Mouse (Mus musculus) limb, embryonic 14.5 days (tissue): ENCODE measurements around the gene Arid3b. TPM values are rescaled to one million over a fixed set of nuclear protein-coding genes. Genes with fewer than 3 reads are reported as not detected.

ENCODE experiments used
- ATAC-seq: fragments of 200-750 bp; cut with Nextera tagmentation; 2 replicates; pipeline ENCODE4 v1.8.0; 2017; ENCODE audit warnings: low read depth, moderate number of reproducible peaks, moderate TSS enrichment; ENCODE audit not compliant: low FRiP score
- DNase-seq: peaks from one replicate; pipeline ENCODE4 v3.0.0-alpha.2; 2015; ENCODE audit warnings: low spot score
- H3K27ac ChIP-seq: fragments of 300-500 bp; sonication (generic); replicated peaks from 2 replicates; pipeline ENCODE4 v1.5.1; 2014; ENCODE audit warnings: low read depth, mild to moderate bottlenecking, low read length, moderate library complexity, mixed read lengths
- H3K27me3 ChIP-seq: fragments of 300-500 bp; sonication (generic); 2 replicates; pipeline ENCODE4 v1.6.1; 2014; ENCODE audit warnings: low read length, mixed read lengths; ENCODE audit not compliant: control insufficient read depth, insufficient read depth
- H3K36me3 ChIP-seq: fragments of 300-500 bp; sonication (generic); 2 replicates; pipeline ENCODE4 v1.6.1; 2014; ENCODE audit warnings: mild to moderate bottlenecking, low read length, moderate library complexity, mixed read lengths; ENCODE audit not compliant: control insufficient read depth, insufficient read depth
- H3K4me1 ChIP-seq: fragments of 300-500 bp; sonication (generic); 2 replicates; pipeline ENCODE4 v1.6.1; 2014; ENCODE audit warnings: antibody characterized with exemption, low read length, mixed read lengths; ENCODE audit not compliant: control insufficient read depth, insufficient read depth
- H3K4me2 ChIP-seq: fragments of 300-500 bp; sonication (generic); replicated peaks from 2 replicates; pipeline ENCODE4 v1.6.1; 2014; ENCODE audit warnings: low read depth, mild to moderate bottlenecking, low read length, moderate library complexity; ENCODE audit not compliant: severe bottlenecking
- H3K4me3 ChIP-seq: fragments of 300-500 bp; sonication (generic); replicated peaks from 2 replicates; pipeline ENCODE4 v1.5.1; 2014; ENCODE audit warnings: low read length
- H3K9ac ChIP-seq: fragments of 300-500 bp; sonication (generic); 2 replicates; pipeline ENCODE4 v1.6.1; 2014; ENCODE audit warnings: mild to moderate bottlenecking, low read depth, low read length, moderate library complexity; ENCODE audit not compliant: severe bottlenecking
- H3K9me3 ChIP-seq: fragments of 300-500 bp; sonication (generic); 2 replicates; pipeline ENCODE4 v1.6.1; 2016; ENCODE audit warnings: low read length; ENCODE audit not compliant: control insufficient read depth
- POLR2A ChIP-seq: fragments of 200-500 bp; IDR thresholded peaks from 2 replicates; pipeline ENCODE4 v1.8.0; 2012; ENCODE audit warnings: inconsistent platforms, mild to moderate bottlenecking, moderate library complexity, borderline replicate concordance; ENCODE audit not compliant: insufficient read depth, insufficient read length; ENCODE audit errors: extremely low read depth
- WGBS: fragments of 180-500 bp; shearing (Covaris S2); extraction: QIAGEN DNeasy Blood & Tissue Kit; methylation state at CpG from one replicate; pipeline ENCODE4 v1.1.7; 2014; 5-methylcytosine and 5-hydroxymethylcytosine counted together
- polyA plus RNA-seq, 2 experiments: library from polyadenylated mRNA; depleted of rRNA in 1 of 2; stranded (reverse) in 1 of 2; unstranded in 1 of 2; fragments of >200 nt; fragmentation: Nextera tagmentation in 1 of 2; extraction: Ambion mirVana in 1 of 2; gene quantifications; 2 replicates each; pipeline versions ENCODE4 v1.2.1 to v1.2.3; 2012 to 2014

The Arid3b gene
- polyA plus RNA-seq, 2 experiments = 2.9 to 6.6 TPM

- Histone ChIP-seq H3K4me1 (peaks cover 26% of the 10 kb centered on the region), H3K9me3 (no peaks in the 10 kb centered on the region), H3K9ac (no peak overlapping the region), H3K27ac (no peak overlapping the region), H3K36me3 (peaks cover 3% of the 10 kb centered on the region; the same call in 1 of the 2 replicates), H3K27me3 (no peaks in the 10 kb centered on the region), H3K4me3 (no peak overlapping the region), H3K4me2 (no peak overlapping the region)
- DNase-seq (no peak), ATAC-seq (no peak)
- WGBS = 30% methylated on average over 6 of the region's 6 CpGs
- no peak for TF ChIP-seq POLR2A
Observed at GRCm38 (mm10) chr9:57829812-57830557, 6.6 kb downstream of the Arid3b start.

GRCm38 (mm10) chr9:57823397-57823796 is 13.2 kb downstream of the Arid3b start:
- H3K27ac ChIP-seq = no peak overlapping the region
- no peak overlapping the region for H3K4me2 ChIP-seq
- DNase-seq (no peak), ATAC-seq (no peak)
- H3K4me1 ChIP-seq = peaks cover 3% of the 10 kb centered on the region
- TF ChIP-seq POLR2A = no peak
- H3K36me3 ChIP-seq = no peaks in the 10 kb centered on the region
- 81% methylated on average over 1 of the region's 1 CpGs for WGBS
- no peaks in the 10 kb centered on the region for H3K27me3 ChIP-seq
- H3K4me3 ChIP-seq = no peak overlapping the region
- no peak overlapping the region for H3K9ac ChIP-seq
- no peaks in the 10 kb centered on the region for H3K9me3 ChIP-seq

- WGBS = 74% methylated on average over 13 of the region's 13 CpGs
- DNase-seq (no peak), ATAC-seq (no peak)
- Histone ChIP-seq H3K9me3 (no peaks in the 10 kb centered on the region), H3K4me1 (peaks cover 5% of the 10 kb centered on the region), H3K27ac (no peak overlapping the region), H3K9ac (no peak overlapping the region), H3K36me3 (no peaks in the 10 kb centered on the region), H3K4me3 (no peak overlapping the region), H3K4me2 (no peak overlapping the region), H3K27me3 (no peaks in the 10 kb centered on the region)
- TF ChIP-seq POLR2A = no peak
Observed at GRCm38 (mm10) chr9:57822812-57823211, 13.8 kb downstream of the Arid3b start.

GRCm38 (mm10) chr9:57820186-57821080 is 16.2 kb downstream of the Arid3b start:
- no peaks in the 10 kb centered on the region for H3K36me3 ChIP-seq
- no peak overlapping the region for H3K9ac ChIP-seq
- 37% methylated on average over 16 of the region's 16 CpGs for WGBS
- no peaks in the 10 kb centered on the region for H3K27me3 ChIP-seq
- no peak overlapping the region for H3K27ac ChIP-seq
- TF ChIP-seq POLR2A = no peak
- no peaks in the 10 kb centered on the region for H3K9me3 ChIP-seq
- ATAC-seq (no peak), DNase-seq (no peak)
- H3K4me3 ChIP-seq = no peak overlapping the region
- peaks cover 29% of the 10 kb centered on the region for H3K4me1 ChIP-seq
- H3K4me2 ChIP-seq = no peak overlapping the region

- H3K27ac ChIP-seq = no peak overlapping the region
- H3K4me3 ChIP-seq = no peak overlapping the region
- DNase-seq (no peak), ATAC-seq (0 out of 2 replicates have a peak, but pooled peaks have one; percentile 37)
- 10% methylated on average over 6 of the region's 6 CpGs for WGBS
- peaks cover 46% of the 10 kb centered on the region for H3K4me1 ChIP-seq
- H3K9me3 ChIP-seq = no peaks in the 10 kb centered on the region
- H3K9ac ChIP-seq = no peak overlapping the region
- TF ChIP-seq POLR2A = no peak
- 0 out of 2 replicates have a peak overlapping the region, but pooled peaks have one; percentile 11 for H3K4me2 ChIP-seq
- H3K27me3 ChIP-seq = no peaks in the 10 kb centered on the region
- H3K36me3 ChIP-seq = no peaks in the 10 kb centered on the region
Observed at GRCm38 (mm10) chr9:57817220-57817667, 19.3 kb downstream of the Arid3b start.
